Mouse (Mus musculus) liver, adult 2 months (tissue): ENCODE data around the gene Olfr463. TPM values are rescaled to one million over a fixed set of nuclear protein-coding genes. Genes with fewer than 3 reads are reported as not detected.
A peak's percentile ranks its signal among the peaks of the same experiment; 100 is the strongest.

Experiments used
- DNase-seq: peaks from one replicate; pipeline ENCODE4 v3.0.0-alpha.2; 2011; ENCODE audit warnings: low read depth, low spot score; ENCODE audit errors: extremely low read depth
- H3K27ac ChIP-seq: fragments of 200-500 bp; replicated peaks from 2 replicates; pipeline ENCODE4 v1.5.1; 2012; ENCODE audit warnings: low read depth, mild to moderate bottlenecking, control low read depth, inconsistent platforms, low read length; ENCODE audit not compliant: insufficient read depth
- H3K27me3 ChIP-seq: fragments of 200-500 bp; 2 replicates; pipeline ENCODE4 v1.6.1; 2012; ENCODE audit warnings: mild to moderate bottlenecking, moderate library complexity, low read length, inconsistent platforms; ENCODE audit not compliant: control insufficient read depth, insufficient read depth
- H3K36me3 ChIP-seq: fragments of 200-500 bp; 2 replicates; pipeline ENCODE4 v1.6.1; 2012; ENCODE audit warnings: low read length, inconsistent platforms; ENCODE audit not compliant: control insufficient read depth, insufficient read depth
- H3K4me1 ChIP-seq: fragments of 200-500 bp; 2 replicates; pipeline ENCODE4 v1.6.1; 2011; ENCODE audit warnings: low read length; ENCODE audit not compliant: control insufficient read depth, insufficient read depth
- H3K4me3 ChIP-seq: fragments of 200-500 bp; 2 replicates; pipeline ENCODE4 v1.5.1; 2011; ENCODE audit warnings: low read depth, mild to moderate bottlenecking, control low read depth, low read length, moderate library complexity; ENCODE audit not compliant: insufficient read depth
- H3K79me2 ChIP-seq: fragments of 200-500 bp; 2 replicates; pipeline ENCODE4 v1.6.1; 2012; ENCODE audit warnings: inconsistent platforms, mild to moderate bottlenecking, low read length, moderate library complexity; ENCODE audit not compliant: control insufficient read depth, insufficient read depth
- H3K9ac ChIP-seq: fragments of 200-500 bp; 2 replicates; pipeline ENCODE4 v1.6.1; 2012; ENCODE audit warnings: low read depth, mild to moderate bottlenecking, control low read depth, inconsistent platforms, low read length
- CTCF ChIP-seq: fragments of 200-500 bp; IDR thresholded peaks from 2 replicates; pipeline ENCODE4 v1.5.1; 2011; ENCODE audit warnings: low read depth, low read length, control low read depth
- POLR2A ChIP-seq: fragments of 200-500 bp; IDR thresholded peaks from 2 replicates; pipeline ENCODE4 v1.6.1; 2011; ENCODE audit warnings: low read length, control low read depth; ENCODE audit not compliant: insufficient read depth; ENCODE audit errors: extremely low read depth
- WGBS: fragments of 180-500 bp; shearing (Covaris S2); methylation state at CpG from one replicate; pipeline ENCODE4 v1.1.7; 2018; 5-methylcytosine and 5-hydroxymethylcytosine counted together
- polyA plus RNA-seq: library from polyadenylated mRNA; depleted of rRNA; stranded (reverse); fragments of >200 nt; gene quantifications from 2 replicates; pipeline ENCODE4 v1.2.3, GENCODE M21; 2012
- total RNA-seq: library from RNA; depleted of rRNA; stranded (reverse); fragments of >200 nt; gene quantifications from 2 replicates; pipeline ENCODE4 v1.2.3, GENCODE M21; 2014

The Olfr463 gene
- total and polyA plus RNA-seq, 2 experiments: not detected

DNA sequence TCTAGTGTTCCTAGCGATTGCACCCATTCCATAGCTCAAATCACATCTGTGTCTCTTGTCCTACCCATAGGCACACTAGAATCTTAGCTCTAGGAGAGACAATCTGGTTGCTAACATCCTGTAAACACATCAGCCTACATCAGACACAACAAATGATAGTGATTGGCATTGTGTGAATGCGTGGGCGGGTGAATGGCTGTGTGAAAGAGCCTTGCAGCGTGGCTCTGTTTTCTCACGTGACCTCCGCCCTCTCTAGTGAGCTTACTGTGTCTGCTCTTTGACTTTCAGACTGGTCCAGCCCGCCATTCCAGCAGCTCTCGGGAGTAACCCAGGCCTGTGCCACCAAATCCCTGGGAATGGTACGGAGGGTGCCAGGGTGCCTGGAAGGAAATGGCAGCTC lies 36.8 kb downstream of the Olfr463 start:
- no peak for DNase-seq
- Histone ChIP-seq H3K27me3 (no peaks in the 10 kb centered on the region), H3K4me3 (no peak overlapping the region), H3K36me3 (peaks cover 3% of the 10 kb centered on the region; the same call in 1 of the 2 replicates), H3K4me1 (no peaks in the 10 kb centered on the region), H3K79me2 (no peaks in the 10 kb centered on the region), H3K9ac (no peak overlapping the region), H3K27ac (no peak overlapping the region)
- WGBS: 85% methylated on average over 9 of the region's 9 CpGs
- TF ChIP-seq CTCF (no peak), POLR2A (no peak)

- 93% methylated on average over 11 of the region's 11 CpGs for WGBS
- no peak for TF ChIP-seq POLR2A
- TF ChIP-seq CTCF: no peak
Measured at GRCm38 (mm10) chr11:87859273-87859672, 37.9 kb downstream of the Olfr463 start.

GRCm38 (mm10) chr11:87854550-87854949 lies 42.6 kb downstream of the Olfr463 start:
- Histone ChIP-seq H3K27ac (no peak overlapping the region), H3K4me3 (no peak overlapping the region), H3K9ac (no peak overlapping the region), H3K79me2 (no peaks in the 10 kb centered on the region), H3K36me3 (no peaks in the 10 kb centered on the region), H3K4me1 (peaks cover 5% of the 10 kb centered on the region), H3K27me3 (no peaks in the 10 kb centered on the region)
- no peak for TF ChIP-seq POLR2A
- WGBS: 91% methylated on average over 7 of the region's 7 CpGs
- DNase-seq: no peak

More at GRCm38 (mm10) chr11:87859273-87859672, 37.9 kb downstream of the Olfr463 start:
- Histone ChIP-seq H3K9ac (no peak overlapping the region), H3K27ac (no peak overlapping the region), H3K79me2 (no peaks in the 10 kb centered on the region), H3K4me3 (no peak overlapping the region), H3K36me3 (peaks cover 3% of the 10 kb centered on the region; the same call in 1 of the 2 replicates), H3K27me3 (no peaks in the 10 kb centered on the region), H3K4me1 (no peaks in the 10 kb centered on the region)
- DNase-seq: no peak

DNA sequence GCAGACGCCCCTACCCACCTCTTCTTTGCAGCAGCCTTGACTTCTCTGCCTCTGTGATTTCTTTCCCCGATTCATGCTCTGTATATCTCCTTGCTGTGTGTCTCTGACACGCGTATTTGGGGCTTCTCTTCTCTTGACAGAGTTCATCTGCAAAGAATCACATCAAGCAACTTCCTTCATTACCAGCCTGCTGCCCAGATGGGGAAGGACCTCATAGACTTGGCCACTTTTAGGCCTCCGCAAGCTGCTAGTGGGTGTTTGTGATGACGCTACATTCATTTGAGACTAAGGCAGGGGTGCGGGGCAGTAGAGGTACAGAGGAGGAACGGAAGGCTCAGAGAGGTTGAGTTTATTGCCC lies 43.6 kb downstream of the Olfr463 start:
- peaks cover 5% of the 10 kb centered on the region for H3K4me1 ChIP-seq
- H3K79me2 ChIP-seq: no peaks in the 10 kb centered on the region
- WGBS: 38% methylated on average over 8 of the region's 8 CpGs
- no peaks in the 10 kb centered on the region for H3K27me3 ChIP-seq
- no peak for DNase-seq
- no peak overlapping the region for H3K27ac ChIP-seq
- no peak for TF ChIP-seq POLR2A
- 0 out of 2 replicates have a peak overlapping the region, but pooled peaks have one; percentile 8 for H3K9ac ChIP-seq
- peak overlapping the region; percentile 61 for H3K4me3 ChIP-seq
- H3K36me3 ChIP-seq: no peaks in the 10 kb centered on the region

GRCm38 (mm10) chr11:87852690-87853596 lies 44.2 kb downstream of the Olfr463 start, which contains the start of gene Mks1:
Gene Mks1, plus strand, starts transcription at chr11:87853215.
- no peaks in the 10 kb centered on the region for H3K36me3 ChIP-seq
- 3% methylated on average over 40 of the region's 40 CpGs for WGBS
- peak within 1 kb of the TSS; percentile 62 for H3K9ac ChIP-seq
- H3K4me1 ChIP-seq: peaks cover 5% of the 10 kb centered on the region
- TF ChIP-seq POLR2A: 0 out of 2 replicates have a peak, but pooled peaks have one; percentile 28
- TF ChIP-seq CTCF: no peak
- H3K4me3 ChIP-seq: peak within 1 kb of the TSS; percentile 61
- H3K27me3 ChIP-seq: no peaks in the 10 kb centered on the region
- peak; percentile 72 for DNase-seq
- H3K27ac ChIP-seq: no peak within 1 kb of the TSS
- no peaks in the 10 kb centered on the region for H3K79me2 ChIP-seq

- Histone ChIP-seq H3K27ac (no peak overlapping the region), H3K4me1 (peaks cover 1% of the 10 kb centered on the region; the same call in 1 of the 2 replicates), H3K4me3 (no peak overlapping the region), H3K79me2 (no peaks in the 10 kb centered on the region), H3K27me3 (no peaks in the 10 kb centered on the region), H3K36me3 (no peaks in the 10 kb centered on the region), H3K9ac (no peak overlapping the region)
- no peak for TF ChIP-seq POLR2A
- no peak for TF ChIP-seq CTCF
- WGBS: 82% methylated on average over 6 of the region's 6 CpGs
- no peak for DNase-seq
Measured at GRCm38 (mm10) chr11:87847884-87848283, 49.3 kb downstream of the Olfr463 start.
